Mouse (Mus musculus) liver, embryonic 11.5 days (tissue): ENCODE results near the gene Hint1. TPM values are rescaled to one million over a fixed set of nuclear protein-coding genes. Genes with fewer than 3 reads are reported as not detected.

ENCODE experiments used
- ATAC-seq: fragments of 200-750 bp; cut with Nextera tagmentation; replicated peaks from 2 replicates; pipeline ENCODE4 v1.8.0; 2017; ENCODE audit warnings: moderate number of reproducible peaks, mild to moderate bottlenecking, moderate TSS enrichment, moderate library complexity; ENCODE audit not compliant: low FRiP score
- DNase-seq: peaks from one replicate; pipeline ENCODE4 v3.0.0-alpha.2; 2017; ENCODE audit warnings: low spot score
- H3K27ac ChIP-seq: fragments of 300-500 bp; sonication (generic); 2 replicates; pipeline ENCODE4 v1.5.1; 2014; ENCODE audit warnings: mild to moderate bottlenecking, low read depth, low read length, control low read depth
- H3K27me3 ChIP-seq: fragments of 300-500 bp; sonication (generic); replicated peaks from 2 replicates; pipeline ENCODE4 v1.6.1; 2014; ENCODE audit warnings: low read length, mixed read lengths; ENCODE audit not compliant: control insufficient read depth, insufficient read depth
- H3K36me3 ChIP-seq: fragments of 300-500 bp; sonication (generic); 2 replicates; pipeline ENCODE4 v1.6.1; 2014; ENCODE audit warnings: mild to moderate bottlenecking, low read length, moderate library complexity, mixed read lengths; ENCODE audit not compliant: control insufficient read depth, insufficient read depth
- H3K4me1 ChIP-seq: fragments of 300-500 bp; sonication (generic); replicated peaks from 2 replicates; pipeline ENCODE4 v1.6.1; 2014; ENCODE audit warnings: low read length, mixed read lengths; ENCODE audit not compliant: control insufficient read depth, insufficient read depth
- H3K4me2 ChIP-seq: fragments of 300-500 bp; sonication (generic); 2 replicates; pipeline ENCODE4 v1.6.1; 2014; ENCODE audit warnings: mild to moderate bottlenecking, control low read depth, moderate library complexity
- H3K4me3 ChIP-seq: fragments of 300-500 bp; sonication (generic); 2 replicates; pipeline ENCODE4 v1.5.1; 2014; ENCODE audit warnings: low read depth, low read length, control low read depth
- H3K9ac ChIP-seq: fragments of 300-500 bp; sonication (generic); 2 replicates; pipeline ENCODE4 v1.6.1; 2014; ENCODE audit warnings: low read depth, low read length, control low read depth
- H3K9me3 ChIP-seq: fragments of 300-500 bp; sonication (generic); 2 replicates; pipeline ENCODE4 v1.6.1; 2016; ENCODE audit warnings: low read length, inconsistent platforms, mixed read lengths; ENCODE audit not compliant: control insufficient read depth
- WGBS: fragments of 180-500 bp; shearing (Covaris S2); extraction: QIAGEN DNeasy Blood & Tissue Kit; methylation state at CpG from one replicate; pipeline ENCODE4 v1.1.7; 2014; 5-methylcytosine and 5-hydroxymethylcytosine counted together
- polyA plus RNA-seq: library from polyadenylated mRNA; unstranded; fragments of >200 nt; fragmentation: Nextera tagmentation; extraction: Ambion mirVana; gene quantifications from 2 replicates; pipeline ENCODE4 v1.2.1, GENCODE M21; 2014

Gene Hint1
- polyA plus RNA-seq, 1 experiment from 2014 or later: 600 TPM

GRCm38 (mm10) chr11:54918273-54918672 lies 52.1 kb downstream of the Hint1 start:
- DNase-seq (no peak), ATAC-seq (no peak)
- H3K27me3 ChIP-seq: no peaks in the 10 kb centered on the region
- no peaks in the 10 kb centered on the region for H3K4me1 ChIP-seq
- H3K4me3 ChIP-seq: no peak overlapping the region
- peaks cover 10% of the 10 kb centered on the region for H3K36me3 ChIP-seq
- H3K9ac ChIP-seq: no peak overlapping the region
- no peak overlapping the region for H3K4me2 ChIP-seq
- no peaks in the 10 kb centered on the region for H3K9me3 ChIP-seq
- 67% methylated on average over 4 of the region's 4 CpGs for WGBS
- H3K27ac ChIP-seq: no peak overlapping the region

Other genes with a start within 250 kb of the Hint1 start
- 43.2 and 49.9 TPM in 2 replicates for gene Cdc42se2, start 78.7 kb upstream of the Hint1 start, polyA plus RNA-seq
- 9.4 and 11.3 TPM in 2 replicates for gene Lyrm7, start 5.5 kb upstream of the Hint1 start, polyA plus RNA-seq
- gene Gpx3, start 36.1 kb downstream of the Hint1 start, polyA plus RNA-seq: 84.0 and 89.6 TPM in 2 replicates
- gene Tnip1, start 96.5 kb downstream of the Hint1 start, polyA plus RNA-seq: 11.4 and 12.1 TPM in 2 replicates
- 78.5 and 86.6 TPM in 2 replicates for gene Anxa6, start 167.1 kb downstream of the Hint1 start, polyA plus RNA-seq
- 1.2 and 1.4 TPM in 2 replicates for gene Ccdc69, start 211.7 kb downstream of the Hint1 start, polyA plus RNA-seq
- gene Gm2a, start 231.7 kb downstream of the Hint1 start, polyA plus RNA-seq: 13.9 and 15.9 TPM in 2 replicates